Mouse (Mus musculus) brown adipose tissue, adult 24 weeks (tissue): ENCODE measurements at regions not wholly inside any gene's neighbourhood (a gene's known extent, or its start where the extent isn't known, plus 50 kb on each side); places are given as distances from the start of the nearest gene placed in this dataset.

ENCODE experiments used
- H3K27ac ChIP-seq: fragments of 200-500 bp; replicated peaks from 2 replicates; pipeline ENCODE4 v1.5.1; 2012; ENCODE audit warnings: low read depth, mild to moderate bottlenecking, low read length
- H3K4me1 ChIP-seq: fragments of 200-500 bp; 2 replicates; pipeline ENCODE4 v1.6.1; 2012; ENCODE audit warnings: low read length, mixed read lengths; ENCODE audit not compliant: control insufficient read depth, insufficient read depth, insufficient read length
- H3K4me3 ChIP-seq: fragments of 200-500 bp; 2 replicates; pipeline ENCODE4 v1.5.1; 2012; ENCODE audit warnings: low read depth, mild to moderate bottlenecking, low read length, moderate library complexity; ENCODE audit not compliant: insufficient read depth

DNA sequence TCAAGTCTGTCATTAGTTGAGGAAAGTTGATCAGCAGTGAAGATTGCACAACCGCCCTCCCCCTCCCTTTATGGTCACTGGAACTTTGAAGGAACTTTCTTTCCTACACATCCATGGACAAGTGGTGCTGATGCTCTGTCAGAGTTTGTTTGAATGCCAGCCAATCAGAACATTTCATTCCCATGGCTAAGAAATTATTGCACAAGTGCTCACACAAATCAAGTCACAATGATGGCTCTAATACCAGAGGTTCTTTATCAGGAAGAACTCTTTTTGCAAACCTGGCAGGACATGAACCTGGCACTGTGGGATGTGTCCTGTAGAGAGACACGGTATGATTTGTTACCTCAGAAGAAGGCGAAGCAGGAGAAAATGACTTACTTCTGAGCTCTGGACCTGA lies 54.3 kb upstream of the Spry2 start:
- H3K4me1 ChIP-seq, result no peaks in the 10 kb centered on the region
- H3K4me3 ChIP-seq, result no peak overlapping the region
- H3K27ac ChIP-seq, result no peak overlapping the region

- no peaks in the 10 kb centered on the region for H3K4me1 ChIP-seq
- H3K4me3 ChIP-seq, result no peak overlapping the region
- no peak overlapping the region for H3K27ac ChIP-seq
These were observed 58.5 kb upstream of the Spry2 start for GRCm38 (mm10) chr14:105955082-105955481.

DNA sequence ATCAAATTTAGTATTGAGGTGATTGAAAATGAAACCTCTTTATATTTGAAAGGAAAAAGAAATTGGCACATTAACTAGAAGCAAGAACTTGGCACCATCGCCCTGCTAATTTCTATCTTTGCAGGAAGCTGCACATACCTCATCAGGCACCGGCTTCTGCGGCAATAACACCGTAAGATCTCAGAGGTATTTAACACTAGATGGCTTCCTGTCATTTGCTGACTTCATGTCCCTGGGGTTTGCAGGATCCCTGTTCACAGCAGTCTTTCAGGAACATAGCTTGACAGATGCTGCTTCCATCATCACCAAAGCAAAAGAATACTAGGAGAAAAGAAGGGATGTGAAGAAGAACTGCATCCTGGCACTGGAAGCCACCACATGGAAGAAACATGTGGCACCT lies 60.2 kb upstream of the Spry2 start:
- Histone ChIP-seq H3K4me1 (no peaks in the 10 kb centered on the region), H3K4me3 (no peak overlapping the region), H3K27ac (no peak overlapping the region)

DNA sequence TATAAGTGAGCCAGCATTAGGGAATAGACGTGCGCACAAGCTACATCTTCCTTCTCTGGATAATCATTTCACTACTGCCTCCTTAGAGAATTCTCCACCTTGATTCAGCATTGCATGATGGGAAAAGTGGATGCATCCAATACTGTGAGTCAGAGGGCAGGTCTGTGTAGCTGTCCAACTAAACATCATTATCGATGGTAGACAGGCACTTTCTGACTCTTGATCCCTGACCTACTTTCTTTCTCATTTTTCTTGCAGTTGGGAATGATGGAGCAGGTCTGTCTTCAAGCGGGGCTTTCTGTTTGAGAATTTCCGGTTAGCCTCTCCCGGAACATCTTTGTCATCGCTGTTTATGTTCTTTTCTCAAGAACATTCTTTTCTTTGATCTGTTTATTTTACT lies 61.4 kb upstream of the Spry2 start:
- no peaks in the 10 kb centered on the region for H3K4me1 ChIP-seq
- H3K27ac ChIP-seq, result no peak overlapping the region
- H3K4me3 ChIP-seq, result no peak overlapping the region

DNA sequence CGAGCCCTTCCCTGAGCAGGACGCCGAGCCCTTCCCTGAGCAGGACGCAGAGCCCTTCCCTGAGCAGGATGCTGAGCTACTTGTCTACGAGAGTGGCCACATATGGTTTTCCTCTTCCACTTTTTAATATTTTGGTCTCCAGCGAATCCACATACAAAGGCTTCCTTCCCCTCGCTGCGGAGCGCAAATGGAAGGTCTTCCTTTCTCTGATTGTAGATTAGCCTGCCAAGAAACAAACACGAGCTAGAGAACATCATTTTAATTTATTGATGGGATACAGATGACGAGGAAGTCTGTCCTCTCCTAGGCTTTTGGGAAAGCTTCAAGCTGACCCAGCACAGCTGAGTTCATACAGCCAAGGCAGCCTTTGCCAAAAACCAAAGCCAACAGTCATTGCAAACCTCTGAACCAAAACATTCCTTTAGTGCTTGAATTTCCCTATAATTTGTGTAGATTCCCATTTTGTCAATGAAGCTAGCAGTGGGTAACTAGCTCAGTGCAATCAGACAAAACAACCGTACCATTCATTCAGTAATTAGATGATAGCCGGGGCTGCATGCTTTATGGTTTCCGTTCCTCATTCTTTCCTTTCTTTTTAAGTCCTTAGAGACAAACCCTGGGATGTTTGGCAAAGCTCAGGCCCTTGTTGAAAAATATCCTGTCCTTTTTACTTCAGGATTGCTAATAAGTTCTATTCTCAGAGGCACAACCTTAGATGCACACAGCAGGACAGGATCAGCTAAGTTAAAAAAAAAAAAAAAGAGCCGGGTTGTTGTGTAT lies 83.1 kb upstream of the Spry2 start:
- peak overlapping the region; percentile 81 for H3K27ac ChIP-seq
- no peak overlapping the region; the same call in 1 of the 2 replicates for H3K4me3 ChIP-seq
- H3K4me1 ChIP-seq, result peaks cover 11% of the 10 kb centered on the region

GRCm38 (mm10) chr14:105980324-105980680 lies 83.7 kb upstream of the Spry2 start:
- peak overlapping the region; percentile 34 for H3K27ac ChIP-seq
- peaks cover 11% of the 10 kb centered on the region for H3K4me1 ChIP-seq
- no peak overlapping the region for H3K4me3 ChIP-seq

- Histone ChIP-seq H3K4me1 (no peaks in the 10 kb centered on the region), H3K4me3 (no peak overlapping the region), H3K27ac (no peak overlapping the region)
These were observed 90.8 kb upstream of the Spry2 start for GRCm38 (mm10) chr14:105987341-105987882.

GRCm38 (mm10) chr14:105988738-105989137 lies 92.1 kb upstream of the Spry2 start:
- no peaks in the 10 kb centered on the region for H3K4me1 ChIP-seq
- H3K4me3 ChIP-seq, result no peak overlapping the region
- no peak overlapping the region for H3K27ac ChIP-seq

DNA sequence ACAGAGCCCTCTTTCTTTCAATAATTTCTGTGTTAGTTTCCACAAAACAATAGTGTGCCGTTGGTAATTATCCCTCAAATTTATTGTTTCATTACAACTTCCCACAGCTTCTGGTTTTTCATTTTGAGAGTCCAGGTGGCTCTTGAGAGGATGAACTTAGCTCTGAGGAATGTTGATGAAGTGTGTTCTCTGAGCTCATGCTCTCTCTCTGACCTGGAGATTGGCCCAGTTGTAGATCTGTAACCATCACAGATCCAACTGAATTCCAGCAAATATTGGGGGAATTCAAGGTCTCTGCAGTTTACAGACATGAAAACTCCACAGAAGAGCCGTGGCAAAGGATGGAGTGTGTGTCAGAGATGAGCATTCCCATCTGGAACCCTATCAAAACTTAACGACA lies 96.5 kb upstream of the Spry2 start:
- Histone ChIP-seq H3K4me1 (no peaks in the 10 kb centered on the region), H3K4me3 (no peak overlapping the region), H3K27ac (peak overlapping the region; percentile 24; the same call in 1 of the 2 replicates)

DNA sequence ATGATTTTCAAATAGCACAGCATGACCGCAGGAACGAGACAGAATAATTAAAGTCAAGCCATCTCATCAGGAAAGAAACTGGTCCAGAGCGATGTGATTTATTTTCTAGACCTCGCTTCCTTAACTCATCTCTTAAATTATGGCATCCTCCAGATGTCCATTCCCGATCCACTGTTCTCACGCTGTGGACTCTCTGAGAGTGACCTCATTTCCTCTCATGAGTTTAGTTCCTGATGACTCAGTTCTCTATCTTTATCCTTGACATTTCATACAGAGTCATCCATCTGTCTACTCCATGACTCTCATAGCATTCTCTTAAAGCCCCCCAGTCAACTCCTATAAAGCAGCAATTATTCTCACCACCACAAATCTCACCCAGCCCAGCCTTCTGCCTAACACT lies 103.2 kb upstream of the Spry2 start:
- Histone ChIP-seq H3K4me1 (no peaks in the 10 kb centered on the region), H3K27ac (no peak overlapping the region), H3K4me3 (no peak overlapping the region)

DNA sequence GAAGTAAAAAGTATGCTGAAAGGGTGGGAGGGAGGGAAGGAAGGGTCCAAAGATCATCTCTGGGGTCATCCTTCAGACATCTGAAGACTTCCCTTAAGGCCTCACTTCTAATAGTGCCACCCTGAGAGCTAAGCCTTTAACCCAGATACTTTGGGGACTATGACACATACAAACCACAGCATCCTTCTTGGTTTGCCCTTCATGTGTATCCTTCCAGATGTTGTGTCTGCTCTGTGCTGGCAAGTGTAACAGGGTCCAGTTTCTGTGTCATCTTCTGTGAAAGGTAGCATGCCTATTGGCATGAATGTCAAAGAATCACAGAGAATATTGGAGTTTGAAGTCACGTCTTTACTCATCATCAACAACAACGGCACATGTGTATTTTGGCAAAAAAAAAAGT lies 98.2 kb upstream of the Trim52 start:
- H3K27ac ChIP-seq, result no peak overlapping the region
- H3K4me3 ChIP-seq, result no peak overlapping the region
- H3K4me1 ChIP-seq, result no peaks in the 10 kb centered on the region

- Histone ChIP-seq H3K27ac (no peak overlapping the region), H3K4me1 (no peaks in the 10 kb centered on the region), H3K4me3 (no peak overlapping the region)
These were observed 97.0 kb upstream of the Trim52 start for GRCm38 (mm10) chr14:106008951-106009350.

DNA sequence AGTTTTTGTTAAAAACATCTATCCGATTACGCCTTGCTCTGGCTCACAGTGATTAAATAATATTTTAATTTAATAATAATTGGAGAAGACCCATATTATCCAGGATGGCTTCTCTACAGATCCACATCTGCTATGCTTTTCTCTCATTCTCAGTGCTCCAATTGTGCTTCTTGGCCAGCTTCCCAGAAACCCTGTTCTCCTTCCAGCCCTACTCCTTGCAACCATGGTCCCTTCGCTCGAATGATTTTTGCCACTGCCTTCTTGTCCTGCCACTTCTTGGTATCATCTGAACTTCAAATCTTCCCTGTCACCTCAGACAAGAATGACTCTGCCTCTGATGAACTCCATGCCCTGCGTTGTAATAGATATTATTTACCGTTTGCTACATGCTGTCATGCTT lies 95.0 kb upstream of the Trim52 start:
- H3K27ac ChIP-seq, result peak overlapping the region; percentile 51; the same call in 1 of the 2 replicates
- H3K4me1 ChIP-seq, result no peaks in the 10 kb centered on the region
- no peak overlapping the region for H3K4me3 ChIP-seq

DNA sequence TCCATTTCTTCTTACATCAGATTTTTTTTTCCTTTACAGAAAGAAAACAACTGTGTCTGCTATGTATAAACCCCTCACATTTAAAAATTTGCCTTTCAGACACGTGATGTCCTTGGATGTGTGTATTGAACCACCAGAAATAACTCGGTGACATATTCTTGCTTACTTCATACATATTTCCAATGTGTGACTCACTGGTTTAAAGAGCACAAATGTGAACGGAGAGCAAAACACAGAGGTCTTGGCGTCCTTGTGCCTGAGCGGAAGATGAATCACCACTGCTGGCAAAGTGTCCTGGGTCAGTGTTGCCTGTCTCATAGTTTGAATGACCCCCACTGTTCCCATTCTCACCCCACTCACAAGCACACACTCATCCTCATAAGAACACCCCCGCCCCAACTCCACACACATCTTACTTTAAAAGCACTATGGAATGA lies 94.0 kb upstream of the Trim52 start:
- no peak overlapping the region for H3K4me3 ChIP-seq
- H3K27ac ChIP-seq, result peak overlapping the region; percentile 24; the same call in 1 of the 2 replicates

DNA sequence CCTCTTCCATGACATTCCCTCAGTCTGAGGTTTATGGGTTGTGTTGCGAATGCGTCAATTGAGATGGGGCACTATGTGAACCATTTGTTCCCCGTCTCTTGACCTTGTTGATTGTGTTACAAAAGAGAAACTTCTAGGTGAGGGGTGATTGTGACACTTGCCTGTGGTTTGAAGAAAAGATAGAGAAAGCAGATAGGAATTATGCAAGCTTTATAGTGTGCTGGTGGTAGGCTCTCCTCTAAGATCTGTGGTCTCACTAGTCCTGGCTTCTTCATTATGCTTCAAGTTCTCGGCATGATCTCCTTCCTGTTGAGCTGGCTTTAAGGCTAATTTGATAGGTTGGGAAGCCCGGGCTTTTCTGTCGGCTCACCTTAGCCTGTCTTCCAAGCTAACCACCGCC lies 83.2 kb upstream of the Trim52 start:
- Histone ChIP-seq H3K27ac (no peak overlapping the region), H3K4me3 (no peak overlapping the region), H3K4me1 (no peaks in the 10 kb centered on the region)

More for the DNA sequence above, 94.0 kb upstream of the Trim52 start:
- H3K4me1 ChIP-seq, result no peaks in the 10 kb centered on the region

GRCm38 (mm10) chr14:106026815-106027214 lies 79.2 kb upstream of the Trim52 start:
- H3K27ac ChIP-seq, result no peak overlapping the region
- no peaks in the 10 kb centered on the region for H3K4me1 ChIP-seq
- H3K4me3 ChIP-seq, result no peak overlapping the region
